Mouse (Mus musculus) spleen, postnatal 36 days (tissue): Measurements from ENCODE around the gene Itgb4.
"Not testable (repeated sequence)": the region's sequence is repeated elsewhere in the genome, so short reads cannot be mapped to it uniquely, and the experiment has no call there.

Experiments
- DNase-seq, 2 experiments: peaks; one replicate each; pipeline ENCODE4 v3.0.0; 2022; ENCODE audit warnings: low spot score in 2 of 2, mixed read lengths in 1 of 2

Itgb4 gene

GRCm38 (mm10) chr11:116008832-116009375, 34.4 kb downstream of the Itgb4 start:
- DNase-seq: no peak

DNA sequence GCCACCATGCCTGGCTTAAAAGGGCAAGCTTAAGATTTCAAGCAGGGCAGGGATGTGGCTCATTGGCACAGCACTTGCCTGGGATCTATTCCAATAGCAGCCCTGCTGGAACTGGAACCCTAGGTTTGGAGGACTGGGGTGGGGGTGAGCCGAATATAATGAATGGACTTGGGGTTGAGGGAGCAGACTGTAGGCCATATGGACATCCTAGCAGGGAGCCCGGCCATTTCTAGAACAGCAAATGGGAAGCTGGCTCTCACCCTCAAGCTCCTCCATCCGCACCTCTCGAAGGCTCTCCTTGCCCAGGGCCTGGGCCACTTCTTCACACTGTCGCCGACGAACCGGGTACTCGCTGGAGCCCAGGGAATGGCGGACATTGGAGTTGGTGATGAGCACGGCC, 35.2 kb downstream of the Itgb4 start:
- no peak for DNase-seq

GRCm38 (mm10) chr11:116010146-116010545, 35.6 kb downstream of the Itgb4 start:
- DNase-seq: no peak

GRCm38 (mm10) chr11:116010948-116011347, 36.4 kb downstream of the Itgb4 start:
- DNase-seq: no peak

DNA sequence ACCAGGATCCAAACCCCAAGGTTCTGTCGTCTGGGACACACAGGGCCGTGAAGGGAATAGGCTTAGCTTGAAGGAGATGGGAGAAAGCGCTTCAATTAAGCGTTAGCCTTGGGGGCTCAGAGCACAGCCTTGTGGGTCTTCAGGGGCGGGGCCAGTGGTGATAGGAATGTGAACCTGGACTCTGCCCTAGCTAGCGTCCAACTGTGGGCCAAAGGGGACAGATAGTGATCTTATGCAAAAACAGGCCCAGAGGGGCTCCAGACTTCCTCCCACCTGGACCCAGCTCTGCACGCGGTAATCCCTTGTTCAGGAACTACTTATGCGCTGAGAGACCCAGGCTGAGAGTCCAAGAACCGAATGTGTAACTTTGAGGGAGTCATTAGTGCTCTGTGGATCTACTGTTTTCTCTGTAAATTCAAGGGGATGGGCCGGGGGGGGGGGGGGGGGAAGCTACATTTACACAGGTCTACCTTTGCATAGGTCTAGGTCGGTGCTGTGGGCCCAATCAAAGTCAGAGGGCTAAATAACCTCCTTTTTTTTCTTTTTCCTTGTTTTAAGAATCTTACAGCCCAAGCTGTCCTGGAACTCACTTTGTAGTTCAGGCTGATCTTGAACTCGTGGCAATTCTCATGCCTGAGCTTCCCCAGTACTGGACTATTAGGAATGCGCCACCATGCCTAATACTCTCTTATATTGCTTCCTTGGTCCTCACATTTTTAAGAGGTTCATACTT, 37.2 kb downstream of the Itgb4 start:
- no peak for DNase-seq

DNA sequence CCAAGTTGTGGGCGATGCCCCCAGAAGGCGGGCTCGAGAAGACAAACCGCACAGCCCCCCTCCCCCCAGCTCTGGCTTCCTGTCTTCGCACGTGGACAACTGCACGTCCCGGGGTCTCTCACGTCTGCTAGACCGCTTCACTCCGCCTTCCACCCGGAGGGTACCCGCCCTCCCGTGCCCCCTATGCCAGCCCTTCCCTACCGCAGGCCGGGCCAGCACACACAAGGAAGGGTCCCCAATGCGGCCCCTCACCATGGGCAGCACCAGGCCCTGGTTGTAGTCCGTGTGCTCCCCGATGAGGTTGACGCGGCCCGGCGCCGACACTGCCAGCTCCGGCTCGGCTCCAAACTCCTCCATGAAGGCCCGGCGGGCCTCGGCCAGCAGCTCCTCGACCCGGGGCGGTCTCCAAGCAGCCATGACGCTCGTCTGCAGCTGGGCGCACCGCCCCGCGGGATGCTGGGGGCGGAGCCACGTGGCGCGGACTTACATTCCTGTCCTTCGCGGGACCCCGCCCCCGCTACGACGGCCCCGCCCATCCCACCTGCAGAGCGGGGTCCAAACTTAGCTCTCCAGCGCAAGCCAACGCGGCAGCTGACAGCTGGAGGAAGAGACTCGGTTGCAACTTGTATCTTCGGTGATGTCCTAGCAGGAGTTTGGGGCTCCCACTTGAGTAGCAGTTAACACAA, 37.9 kb downstream of the Itgb4 start, which contains the start of gene Galk1:
Galk1 (minus strand) TSS at position 458 of the 686 bp plus-strand sequence.
- peak; percentile 91 to 92 for DNase-seq

GRCm38 (mm10) chr11:116014821-116015220, 40.3 kb downstream of the Itgb4 start:
- no peak for DNase-seq

- DNase-seq: peak; percentile 38 to 44
Measured at GRCm38 (mm10) chr11:116018106-116018505, 43.6 kb downstream of the Itgb4 start.

GRCm38 (mm10) chr11:116018867-116019266, 44.4 kb downstream of the Itgb4 start:
- DNase-seq: not testable (repeated sequence)

DNA sequence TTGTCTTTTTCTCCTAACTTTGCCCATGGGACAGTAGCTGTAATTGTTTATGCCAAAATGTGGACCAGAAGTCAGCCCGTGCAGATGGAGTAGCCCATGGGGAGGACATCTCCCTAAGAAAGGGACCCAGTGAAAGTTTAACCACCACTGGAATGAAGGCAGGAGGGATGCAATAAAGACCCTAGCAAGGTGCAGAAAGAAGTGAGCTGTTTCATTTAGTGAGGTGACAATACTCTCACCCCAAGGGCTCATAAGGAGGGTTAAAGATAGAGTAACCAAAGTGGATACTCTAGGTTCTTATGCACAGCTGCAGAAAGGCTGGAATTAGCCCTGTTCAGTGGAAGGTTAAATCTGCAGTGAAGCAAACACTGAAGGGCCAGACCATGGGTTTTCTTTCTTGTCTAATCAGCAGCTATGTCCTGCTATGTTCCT, 44.9 kb downstream of the Itgb4 start:
- no peak for DNase-seq

DNA sequence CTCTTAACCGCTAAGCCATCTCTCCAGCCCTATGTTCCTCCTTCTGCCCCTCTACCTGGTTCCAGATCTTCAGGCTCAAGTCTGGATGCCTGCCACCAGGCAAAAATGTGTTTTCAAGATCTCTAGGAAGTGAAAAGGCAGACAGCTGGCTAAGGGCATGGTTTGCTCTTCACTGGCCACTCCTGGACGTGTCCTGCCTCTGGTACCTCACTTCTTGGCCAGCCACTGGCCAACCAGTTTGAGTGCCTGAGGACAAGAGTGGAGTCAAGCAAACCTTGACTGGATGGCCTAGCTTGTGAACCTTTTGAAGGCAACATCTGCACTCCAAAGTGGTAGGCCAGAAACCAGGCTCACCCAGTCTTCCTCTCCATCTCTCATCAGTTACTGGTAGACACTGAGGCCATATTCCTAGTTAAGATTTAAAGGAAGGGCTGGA, 45.5 kb downstream of the Itgb4 start:
- DNase-seq: no peak

DNA sequence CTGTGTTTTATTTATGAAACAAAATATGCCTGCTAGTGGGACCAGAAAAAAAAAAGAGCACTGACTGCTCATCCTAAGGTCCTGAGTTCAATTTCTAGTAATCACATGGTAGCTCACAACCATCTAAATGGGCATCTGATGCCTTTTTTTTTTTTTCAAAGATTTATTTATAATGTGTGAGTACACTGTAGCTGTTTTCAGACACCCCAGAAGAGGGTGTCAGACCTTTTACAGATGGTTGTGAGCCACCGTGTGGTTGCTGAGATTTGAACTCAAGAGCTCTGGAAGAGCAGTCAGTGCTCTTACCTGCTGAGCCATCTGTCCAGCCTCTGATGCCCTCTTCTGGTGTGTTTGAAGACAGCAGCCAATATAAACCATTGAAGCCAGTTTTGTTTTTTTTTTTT, 46.0 kb downstream of the Itgb4 start:
- no peak for DNase-seq

DNA sequence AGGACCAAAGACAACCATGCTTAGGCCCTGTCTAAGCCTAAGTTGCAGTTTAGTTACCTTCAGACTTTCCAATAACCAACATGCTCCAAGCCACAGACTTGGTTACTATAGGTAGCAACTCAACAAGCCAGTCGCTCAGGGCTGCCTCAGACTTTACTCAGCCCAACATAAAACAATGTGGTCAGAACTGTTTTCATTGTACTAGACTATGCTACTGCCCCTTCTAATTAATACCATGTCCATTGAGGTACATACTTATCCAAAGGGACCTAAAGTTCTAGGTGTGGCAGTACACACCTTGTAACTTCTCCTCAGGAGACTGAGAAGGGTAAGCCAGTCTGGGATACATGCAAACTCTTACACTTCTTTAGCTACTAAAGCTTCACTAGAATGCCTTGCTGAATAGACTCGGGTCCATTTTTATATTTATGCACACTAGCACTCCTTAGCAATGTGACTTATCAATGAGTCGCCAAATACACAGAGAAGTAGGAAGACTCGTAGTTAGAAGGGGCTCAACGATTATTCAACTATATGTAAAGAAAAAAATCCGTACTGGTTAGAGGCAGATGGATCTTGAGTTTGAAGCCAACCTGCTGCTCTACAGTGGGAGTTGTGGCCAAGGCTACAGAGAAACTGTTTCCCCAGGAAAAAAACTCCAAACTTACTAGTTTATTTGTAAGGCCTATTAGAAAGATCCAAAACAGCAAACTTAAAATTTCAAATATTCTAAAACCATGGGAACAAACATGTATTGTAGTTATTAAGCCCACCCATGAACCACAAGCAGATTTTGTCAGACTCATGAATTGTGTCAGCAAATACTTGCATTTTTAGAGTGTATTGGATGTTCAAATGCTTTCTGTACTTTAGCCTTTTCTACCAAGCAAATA, 47.1 kb downstream of the Itgb4 start:
- DNase-seq: no peak

DNA sequence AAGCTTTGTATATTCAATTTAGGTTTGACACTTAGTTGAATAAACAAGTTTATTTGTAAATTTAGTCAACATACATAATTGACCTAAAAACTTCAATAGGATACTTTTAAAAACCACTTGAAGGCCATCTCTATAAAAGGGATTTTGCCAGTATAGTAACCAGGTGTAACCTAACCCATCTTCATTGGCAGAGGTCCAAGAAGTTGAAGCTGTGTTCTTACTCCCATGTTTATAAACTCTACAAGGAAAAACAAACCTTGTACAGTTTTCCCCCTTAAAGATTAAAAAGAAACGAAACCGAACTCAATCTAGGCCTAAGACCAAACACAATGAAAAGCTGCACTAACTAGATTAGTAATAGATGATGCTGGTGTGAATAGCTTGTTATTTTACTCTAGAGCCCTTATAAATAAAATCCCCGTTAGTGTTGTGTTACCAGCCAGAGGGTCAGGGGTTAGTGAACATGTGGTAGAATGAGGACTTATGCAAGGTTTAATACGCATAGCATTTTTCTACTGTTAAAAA, 47.8 kb downstream of the Itgb4 start:
- no peak for DNase-seq

DNA sequence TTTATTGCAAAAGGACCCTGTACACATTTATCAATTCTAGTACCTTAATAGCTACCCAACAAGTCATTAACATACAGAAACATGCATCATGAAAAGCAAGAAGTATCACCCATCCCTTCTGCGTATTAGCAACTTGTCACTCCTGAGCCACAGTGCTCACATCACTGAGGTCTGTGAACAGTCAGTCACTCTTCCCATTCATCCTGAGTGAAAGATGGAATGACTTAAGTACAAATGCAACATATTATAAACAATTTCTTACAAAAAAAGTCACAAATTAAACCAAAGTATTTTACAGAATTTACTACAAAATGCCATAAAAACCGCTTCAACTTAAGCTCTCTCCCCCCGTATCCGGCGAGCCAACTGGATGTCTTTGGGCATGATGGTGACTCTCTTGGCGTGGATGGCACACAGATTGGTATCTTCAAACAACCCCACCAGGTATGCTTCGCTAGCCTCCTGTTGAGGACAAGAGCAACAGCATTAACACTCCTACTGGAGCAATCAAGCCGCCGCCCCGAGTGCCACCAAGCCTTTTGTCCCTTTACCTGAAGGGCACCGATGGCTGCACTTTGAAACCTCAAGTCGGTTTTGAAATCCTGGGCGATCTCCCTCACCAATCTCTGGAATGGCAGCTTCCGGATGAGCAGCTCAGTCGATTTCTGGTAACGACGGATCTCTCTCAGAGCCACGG, 48.7 kb downstream of the Itgb4 start:
- not testable (repeated sequence) for DNase-seq

DNA sequence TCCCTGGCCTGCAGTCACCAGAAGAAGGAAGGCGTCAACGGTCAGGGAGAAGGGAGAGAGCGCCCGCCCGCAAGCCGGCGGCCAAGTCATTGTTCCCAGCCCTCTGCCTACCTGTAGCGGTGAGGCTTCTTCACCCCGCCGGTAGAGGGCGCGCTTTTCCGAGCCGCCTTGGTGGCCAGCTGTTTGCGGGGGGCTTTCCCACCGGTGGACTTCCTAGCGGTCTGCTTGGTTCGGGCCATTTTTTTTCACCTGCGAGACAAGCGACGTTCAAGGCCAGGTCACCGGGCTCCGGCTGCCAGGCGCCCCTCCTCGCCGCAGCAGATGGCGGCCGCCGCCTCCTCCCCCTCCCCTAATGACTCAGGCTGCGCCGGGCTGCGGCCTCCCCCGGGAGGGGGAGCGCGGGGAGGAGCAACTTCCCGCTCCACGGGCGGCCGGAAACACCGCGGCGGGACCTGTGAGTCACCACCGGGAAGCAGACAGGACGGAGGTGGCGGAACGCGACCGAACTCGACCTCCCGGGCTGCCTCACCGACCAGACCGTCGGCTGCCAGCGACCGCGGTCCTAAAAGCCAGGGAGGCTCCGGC, 49.4 kb downstream of the Itgb4 start:
- peak; percentile 74 to 75 for DNase-seq

DNA sequence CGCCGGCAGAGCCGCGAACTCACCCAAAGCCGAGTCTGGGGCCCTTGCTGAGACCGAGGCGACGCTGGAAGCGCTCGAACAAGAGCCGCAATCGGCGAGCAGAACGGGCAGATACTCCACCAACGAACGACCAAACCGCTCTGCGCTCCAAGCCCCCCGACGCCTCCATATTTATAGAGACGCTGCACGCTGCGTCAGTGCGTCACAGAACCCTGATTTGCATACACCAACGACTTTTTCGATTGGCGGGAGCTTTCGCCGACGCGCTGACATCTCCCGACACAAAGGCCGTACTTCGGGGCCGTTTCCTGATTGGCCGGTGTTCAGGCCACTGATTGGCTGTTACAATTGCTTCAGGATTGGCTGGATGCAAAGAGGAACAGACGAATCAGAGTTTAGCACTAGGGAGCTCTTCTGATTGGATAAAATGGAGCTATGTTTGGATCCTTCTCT, 49.9 kb downstream of the Itgb4 start:
- peak; percentile 96 to 97 for DNase-seq

- DNase-seq: no peak
Measured at GRCm38 (mm10) chr11:116025056-116025845, 50.7 kb downstream of the Itgb4 start.

DNA sequence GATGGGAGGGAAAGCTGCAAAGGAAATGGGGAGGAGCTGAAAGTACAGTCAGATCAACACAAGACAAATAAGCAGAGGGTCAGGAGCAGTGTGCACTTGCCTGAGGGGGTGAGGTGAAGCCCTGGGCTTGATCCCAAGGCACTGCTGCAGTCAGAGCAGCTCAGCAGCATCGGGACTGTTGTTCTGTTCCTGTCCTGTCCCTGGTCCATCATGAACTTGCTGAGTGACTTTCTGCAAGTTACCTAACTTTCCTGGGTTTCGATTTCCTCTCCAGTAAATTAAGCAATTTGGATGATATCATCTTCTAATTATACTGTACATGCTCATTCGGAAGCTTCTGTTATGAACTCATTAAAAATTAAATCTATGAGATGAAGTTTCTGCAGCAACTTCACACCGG, 53.2 kb downstream of the Itgb4 start, which contains the start of gene H3f3b:
H3f3b (minus strand) TSS at position 207 of the 400 bp plus-strand sequence.
- no peak for DNase-seq
